Mouse (Mus musculus): ENCODE data around the gene Trpv1. TPM values are rescaled to one million over a fixed set of nuclear protein-coding genes. Genes with fewer than 3 reads are reported as not detected.

The Trpv1 gene
- polyA plus RNA-seq, 1 experiment, result 0.36 TPM

Other genes starting within 250 kb of the Trpv1 start
- 0.53 and 0.54 TPM in 2 replicates for gene P2rx1, start 235.2 kb upstream of the Trpv1 start, polyA plus RNA-seq (2012; rRNA removed)
- gene Camkk1, start 215.3 kb upstream of the Trpv1 start, polyA plus RNA-seq (2012; rRNA removed), result 65.4 and 65.7 TPM in 2 replicates
- gene Ncbp3, start 186.5 kb upstream of the Trpv1 start, polyA plus RNA-seq (2012; rRNA removed), result 7.5 and 7.7 TPM in 2 replicates
- gene Itgae, start 143.7 kb upstream of the Trpv1 start, polyA plus RNA-seq (2012; rRNA removed), result 0.17 and 0.18 TPM in 2 replicates
- gene Haspin, start 96.0 kb upstream of the Trpv1 start, polyA plus RNA-seq (2012; rRNA removed), result 0.15 and 0.24 TPM in 2 replicates
- gene P2rx5, start 73.9 kb upstream of the Trpv1 start, polyA plus RNA-seq (2012; rRNA removed), result 0.26 and 0.74 TPM in 2 replicates
- 63.0 and 66.5 TPM in 2 replicates for gene Emc6, start 57.3 kb upstream of the Trpv1 start, polyA plus RNA-seq (2012; rRNA removed)
- gene Tax1bp3, start 57.2 kb upstream of the Trpv1 start, polyA plus RNA-seq (2012; rRNA removed), result 23.9 and 24.6 TPM in 2 replicates
- 25.9 and 26.0 TPM in 2 replicates for gene Ctns, start 35.2 kb upstream of the Trpv1 start, polyA plus RNA-seq (2012; rRNA removed)
- 5.0 and 5.4 TPM in 2 replicates for gene Shpk, start 34.8 kb upstream of the Trpv1 start, polyA plus RNA-seq (2012; rRNA removed)
- 0.46 and 0.56 TPM in 2 replicates for gene Trpv3, start 33.1 kb downstream of the Trpv1 start, polyA plus RNA-seq (2012; rRNA removed)
- gene Aspa, start 95.3 kb downstream of the Trpv1 start, polyA plus RNA-seq (2012; rRNA removed), result 26.8 and 29.9 TPM in 2 replicates
- not detected in 2 replicates for gene Gm49340, start 95.4 kb downstream of the Trpv1 start, polyA plus RNA-seq (2012; rRNA removed)
- gene Spata22, start 95.4 kb downstream of the Trpv1 start, polyA plus RNA-seq (2012; rRNA removed), result 0.20 TPM in 1 of 2 replicates, not detected in the other
- gene Olfr20, start 116.5 kb downstream of the Trpv1 start, polyA plus RNA-seq (2012; rRNA removed), result 0.04 TPM in 1 of 2 replicates, not detected in the other
- 0.14 and 0.25 TPM in 2 replicates for gene Olfr376, start 137.0 kb downstream of the Trpv1 start, polyA plus RNA-seq (2012; rRNA removed)
- not detected in 2 replicates for gene Olfr1, start 165.3 kb downstream of the Trpv1 start, polyA plus RNA-seq (2012; rRNA removed)
- gene Olfr378, start 194.2 kb downstream of the Trpv1 start, polyA plus RNA-seq (2012; rRNA removed), result not detected in 2 replicates
- gene Olfr380, start 223.2 kb downstream of the Trpv1 start, polyA plus RNA-seq (2012; rRNA removed), result not detected in 2 replicates

All from frontal cortex, adult 2 months (tissue).